Mouse (Mus musculus) Patski (cell line): ENCODE measurements at regions not wholly inside any gene's neighbourhood (a gene's known extent, or its start where the extent isn't known, plus 50 kb on each side); places are given as distances from the start of the nearest gene placed in this dataset.
"Not testable (repeated sequence)": the region's sequence is repeated elsewhere in the genome, so short reads cannot be mapped to it uniquely, and the experiment has no call there.

Experiments
- ATAC-seq: fragments of 100-300 bp; one replicate; pipeline ENCODE4 v1.8.0; 2021
- CTCF ChIA-PET: fragments of 350-600 bp; sonication (Branson Sonifier 250); formaldehyde crosslinking; loops from one replicate; lab custom pipeline; 2022; ENCODE audit warnings: inconsistent platforms; lab: Charles Lee
- POLR2A ChIA-PET: fragments of 350-600 bp; sonication (Branson Sonifier 250); formaldehyde crosslinking; loops from one replicate; lab custom pipeline; 2022; ENCODE audit warnings: antibody characterized with exemption, inconsistent platforms; lab: Charles Lee
- DNase-seq: peaks from one replicate; pipeline ENCODE4 v3.0.0-alpha.2; 2011; ENCODE audit warnings: low read depth, low spot score
- H3K27me3 ChIP-seq: fragments of 371-371 bp; one replicate; pipeline ENCODE4 v1.5.1; 2021
- CTCF ChIP-seq: fragments of 100-300 bp; IDR thresholded peaks from one replicate; pipeline ENCODE4 v1.5.1; 2021
- in situ Hi-C: fragments of 300-500 bp; cut with MboI; formaldehyde crosslinking; loops from 3 replicates; pipeline ENCODE4 v1.11.1; 2018; ENCODE audit warnings: low pct_unique_long_range_greater_than_20kb, mixed read lengths

DNA sequence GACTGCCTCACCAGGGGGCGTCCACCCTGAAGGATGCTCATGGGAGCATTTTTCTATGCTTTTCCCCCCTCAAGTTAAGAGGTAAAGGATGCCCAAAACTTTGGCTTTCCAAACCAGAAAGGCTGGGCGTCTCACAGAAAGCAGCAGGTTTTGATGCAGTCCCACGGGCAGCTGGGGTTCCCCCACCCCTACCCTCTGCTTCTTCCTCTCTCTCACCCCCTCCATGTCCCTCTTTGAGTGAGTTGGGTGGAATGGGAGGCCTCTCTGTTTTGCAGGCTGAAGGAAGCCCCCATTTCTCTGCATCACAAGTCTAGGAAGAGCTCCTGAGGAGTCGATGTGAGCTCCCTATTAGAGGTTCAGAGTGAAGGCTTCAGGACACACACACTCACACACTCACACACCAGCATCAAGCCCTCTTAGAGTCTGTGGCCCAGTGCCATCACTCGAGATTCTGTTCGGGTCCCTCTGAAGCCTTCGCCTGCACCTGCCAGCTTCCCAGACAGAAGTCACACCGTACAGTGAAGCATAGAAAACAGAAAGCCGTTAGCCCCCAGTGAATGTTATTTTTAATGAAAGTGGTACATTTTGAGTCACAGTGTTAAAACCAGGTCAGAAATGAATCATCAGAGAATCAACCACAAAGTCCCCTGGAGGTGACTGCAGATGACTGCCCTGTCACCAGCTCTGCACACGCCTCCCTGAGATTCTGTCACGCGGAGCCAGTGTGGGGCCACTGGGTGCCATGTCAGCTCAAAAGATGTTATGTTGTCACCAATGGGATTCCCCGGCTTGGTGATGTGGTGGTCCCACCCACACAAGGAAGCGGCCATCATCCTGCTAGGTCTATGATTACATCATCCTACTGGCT is 78.3 kb downstream of the Tomm20 start:
- in situ Hi-C loops: no loop called here
- CTCF ChIA-PET: interaction anchor here (0.8 to 1.3 kb wide), 2 partner anchors 10 to 20 kb away, joined by 3 read pairs; no protein-coding TSS in a partner anchor
- ATAC-seq: peak; percentile 39
- no peaks in the 10 kb centered on the region for H3K27me3 ChIP-seq
- TF ChIP-seq CTCF: no peak
- POLR2A ChIA-PET: interaction anchor here (1.7 to 2.0 kb wide), 2 partner anchors 14 to 15 kb away, joined by 9 to 10 read pairs; no protein-coding TSS in a partner anchor
- DNase-seq: no peak

- in situ Hi-C loops: no loop called here
- DNase-seq (no peak), ATAC-seq (no peak)
- no peak for TF ChIP-seq CTCF
- H3K27me3 ChIP-seq: no peaks in the 10 kb centered on the region
- POLR2A ChIA-PET: no interaction called here
- CTCF ChIA-PET: interaction anchor here (1.1 to 1.3 kb wide), 2 partner anchors 17 to 22 kb away, joined by 3 read pairs; no protein-coding TSS in a partner anchor
These were observed 81.2 kb downstream of the Tomm20 start for GRCm38 (mm10) chr8:126864314-126864948.

DNA sequence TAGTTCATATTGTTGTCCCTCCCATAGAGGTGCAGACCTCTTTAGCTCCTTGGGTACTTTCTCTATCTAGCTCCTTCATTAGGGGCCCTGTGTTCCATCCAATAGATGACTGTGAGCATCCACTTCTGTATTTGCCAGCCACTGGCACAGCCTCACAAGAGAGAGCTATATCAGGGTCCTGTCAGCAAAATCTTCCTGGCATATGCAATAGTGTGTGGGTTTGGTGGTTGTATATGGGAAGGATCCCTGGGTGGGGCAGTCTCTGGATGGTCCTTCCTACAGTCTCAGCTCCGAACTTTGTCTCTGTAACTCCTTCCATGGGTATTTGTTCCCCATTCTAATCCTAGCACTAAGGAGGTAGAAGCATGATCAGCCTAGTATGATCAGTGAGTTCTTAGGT is 82.0 kb downstream of the Tomm20 start:
- ATAC-seq, DNase-seq, H3K27me3 ChIP-seq, in situ Hi-C loops, POLR2A ChIA-PET: not testable (repeated sequence)
- CTCF ChIA-PET: interaction anchor here (1.1 kb wide), 1 partner anchor 18 kb away, joined by 3 read pairs; no protein-coding TSS in a partner anchor

GRCm38 (mm10) chr8:126861754-126862153 is 83.9 kb downstream of the Tomm20 start:
- ATAC-seq (no peak), DNase-seq (no peak)
- POLR2A ChIA-PET: no interaction called here
- CTCF ChIA-PET: interaction anchor here (0.8 to 1.5 kb wide), 4 partner anchors 9 to 66 kb away, joined by 3 to 5 read pairs (median 4); no protein-coding TSS in a partner anchor
- TF ChIP-seq CTCF: no peak
- no peaks in the 10 kb centered on the region for H3K27me3 ChIP-seq
- in situ Hi-C loops: no loop called here

GRCm38 (mm10) chr8:126860630-126861029 is 85.0 kb downstream of the Tomm20 start:
- TF ChIP-seq CTCF: no peak
- POLR2A ChIA-PET: no interaction called here
- DNase-seq: no peak
- ATAC-seq: no peak
- CTCF ChIA-PET: interaction anchor here (1.3 kb wide), 1 partner anchor 26 kb away, joined by 3 read pairs; no protein-coding TSS in a partner anchor
- no peaks in the 10 kb centered on the region for H3K27me3 ChIP-seq
- in situ Hi-C loops: no loop called here

DNA sequence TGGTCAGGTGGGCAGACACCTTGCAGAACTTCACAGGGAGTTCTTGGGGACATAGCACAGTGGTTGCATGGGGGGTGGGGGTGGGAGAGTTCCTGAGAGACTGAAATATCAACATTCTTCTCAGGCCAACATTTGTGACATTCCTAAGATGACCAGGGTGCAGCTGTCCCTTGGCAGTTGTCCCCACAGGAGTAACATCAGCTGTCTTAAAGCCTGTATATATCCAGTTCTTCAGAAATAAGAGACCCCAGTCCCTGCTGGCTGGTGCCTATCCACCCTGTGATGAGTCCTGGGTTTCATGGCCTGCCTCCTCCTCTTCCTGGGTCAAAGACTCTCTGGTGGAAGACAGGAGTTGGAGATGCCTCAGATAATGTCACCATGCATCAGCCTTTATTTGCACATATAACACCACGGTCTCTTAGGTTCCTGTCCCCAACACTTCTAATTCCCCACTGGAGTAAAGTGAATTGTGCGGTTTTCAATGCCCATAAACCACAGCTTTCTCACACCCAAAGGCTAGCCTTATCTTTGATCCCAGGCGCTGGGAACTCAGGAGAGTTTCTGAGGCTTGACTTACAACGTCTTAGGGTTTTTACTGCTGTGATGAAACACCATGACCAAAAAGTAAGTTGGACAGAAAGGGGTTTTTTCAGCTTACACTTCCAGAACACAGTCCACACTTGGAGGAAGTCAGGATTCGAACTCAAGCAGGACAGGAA is 85.8 kb downstream of the Tomm20 start:
- ATAC-seq (no peak), DNase-seq (no peak)
- ChIA-PET CTCF (interaction anchor here (0.7 kb wide), 1 partner anchor 43 kb away, joined by 3 read pairs; no protein-coding TSS in a partner anchor), POLR2A (no interaction called here)
- TF ChIP-seq CTCF: no peak
- in situ Hi-C loops: no loop called here
- H3K27me3 ChIP-seq: no peaks in the 10 kb centered on the region

DNA sequence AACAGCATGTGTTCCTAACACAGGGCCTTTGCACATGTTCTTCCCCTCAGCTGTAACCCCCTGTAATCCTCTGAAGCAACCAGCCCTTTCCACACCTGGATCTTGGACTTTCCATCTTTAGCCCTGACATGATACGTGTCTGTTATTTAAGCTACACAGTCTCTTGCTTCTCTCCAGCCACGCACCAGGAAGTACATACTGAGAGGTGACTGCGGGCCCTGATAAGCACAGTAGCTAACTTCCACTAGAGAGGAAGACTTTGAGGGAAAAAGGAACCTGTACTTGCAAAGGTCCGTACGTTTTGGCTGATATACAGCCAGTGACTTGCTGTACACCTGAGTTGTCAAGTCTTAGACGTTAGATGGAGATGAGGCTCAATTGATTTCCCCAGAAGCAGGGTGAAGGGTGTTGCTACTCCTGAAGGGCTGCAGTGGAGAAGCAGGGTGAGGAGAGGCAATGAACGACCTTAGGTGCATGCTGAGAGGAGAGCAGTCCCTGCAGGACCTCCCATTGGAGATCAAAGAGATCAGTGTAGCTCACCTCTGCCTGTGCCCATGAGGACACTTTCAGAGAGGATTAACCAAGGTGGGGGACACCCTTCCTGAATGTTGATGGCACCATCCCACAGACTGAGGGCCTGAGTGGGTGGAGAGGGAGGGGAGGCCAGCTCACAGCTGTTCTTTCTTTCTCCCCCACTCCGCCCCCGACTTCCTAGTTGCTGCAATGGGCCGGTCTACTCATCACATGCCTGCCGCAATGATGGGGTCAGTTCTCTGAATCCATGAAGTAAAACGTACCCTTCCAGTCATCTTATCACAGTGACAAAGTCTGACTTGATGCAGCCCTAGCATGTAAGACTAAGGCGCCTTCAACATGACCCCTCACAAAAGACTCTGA is 88.1 kb downstream of the Tomm20 start:
- ChIA-PET POLR2A (interaction anchor here (0.8 to 1.6 kb wide), 2 partner anchors 26 to 63 kb away, joined by 3 to 4 read pairs; no protein-coding TSS in a partner anchor), CTCF (interaction anchor here (0.8 kb wide), 1 partner anchor 9 kb away, joined by 3 read pairs; no protein-coding TSS in a partner anchor)
- no peaks in the 10 kb centered on the region for H3K27me3 ChIP-seq
- in situ Hi-C loops: no loop called here
- TF ChIP-seq CTCF: no peak
- DNase-seq (no peak), ATAC-seq (no peak)

DNA sequence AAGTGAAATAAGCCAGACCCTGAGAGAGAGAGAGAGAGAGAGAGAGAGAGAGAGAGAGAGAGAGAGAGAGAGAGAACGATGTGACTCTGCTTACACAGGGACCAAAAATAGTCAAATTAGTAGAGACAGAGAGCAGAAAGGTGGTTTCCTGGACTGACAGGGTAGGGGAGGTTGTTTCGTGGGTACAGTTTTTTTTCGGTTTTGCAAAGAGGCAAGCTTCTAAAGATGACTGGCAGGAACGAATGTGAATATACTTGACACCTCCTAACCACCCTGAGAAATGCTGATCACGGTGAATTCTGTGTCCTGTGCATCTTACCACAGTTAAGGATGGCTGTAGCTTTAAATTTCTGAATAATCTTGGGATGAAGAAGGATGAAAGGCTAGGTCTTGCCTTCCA is 89.7 kb downstream of the Tomm20 start:
- ATAC-seq: no peak
- ChIA-PET POLR2A (no interaction called here), CTCF (interaction anchor here (0.9 kb wide), 1 partner anchor 10 kb away, joined by 3 read pairs; no protein-coding TSS in a partner anchor)
- H3K27me3 ChIP-seq: no peaks in the 10 kb centered on the region
- in situ Hi-C loops: no loop called here
- no peak for DNase-seq
- TF ChIP-seq CTCF: no peak

GRCm38 (mm10) chr8:126855056-126855609 is 90.5 kb downstream of the Tomm20 start:
- in situ Hi-C loops: no loop called here
- no peaks in the 10 kb centered on the region for H3K27me3 ChIP-seq
- ChIA-PET CTCF (no interaction called here), POLR2A (no interaction called here)
- DNase-seq: no peak
- no peak for ATAC-seq
- TF ChIP-seq CTCF: no peak
